Mouse (Mus musculus): ENCODE measurements around the gene Fam92a. TPM values are rescaled to one million over a fixed set of nuclear protein-coding genes. Genes with fewer than 3 reads are reported as not detected.
"Not testable (repeated sequence)": the region's sequence is repeated elsewhere in the genome, so short reads cannot be mapped to it uniquely, and the experiment has no call there.

The Fam92a gene
- 10 to 100 TPM; 65.8 to 71.0 TPM for total RNA-seq (2021)
- long read RNA-seq, partial matches to known transcripts: 3 of 11 reads
- long read RNA-seq, other reads (novel, unspliced or antisense): 7 of 11 reads

GRCm38 (mm10) chr4:12171318-12172091 lies at the start of gene Fam92a:
Fam92a (minus strand) TSS chr4:12172015.
- peak; percentile 49 to 63 for DNase-seq (ENCODE audit: low spot score in 2 of 2)

DNA sequence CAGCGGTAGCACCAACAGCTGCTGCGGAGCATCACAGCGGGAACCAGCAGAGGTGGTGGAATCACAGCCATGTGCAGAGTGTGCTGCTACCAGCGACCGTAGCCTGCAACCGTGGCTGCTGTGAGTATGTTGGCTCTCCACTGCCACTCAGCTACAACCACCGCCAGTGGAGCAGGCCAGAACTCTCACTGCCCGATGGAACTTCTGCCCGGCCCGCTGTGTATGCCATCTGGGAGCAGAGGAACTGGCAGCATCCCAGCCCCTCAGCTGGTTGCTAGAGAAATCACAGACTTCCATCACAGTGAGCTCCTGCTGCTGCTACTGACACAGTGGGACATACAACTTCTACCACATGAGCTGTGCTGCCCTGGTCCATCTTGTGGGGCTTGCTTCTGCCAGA lies 7.2 kb upstream of the Fam92a start:
- peak; percentile 59 to 77 for DNase-seq (ENCODE audit: low spot score in 2 of 2)

DNA sequence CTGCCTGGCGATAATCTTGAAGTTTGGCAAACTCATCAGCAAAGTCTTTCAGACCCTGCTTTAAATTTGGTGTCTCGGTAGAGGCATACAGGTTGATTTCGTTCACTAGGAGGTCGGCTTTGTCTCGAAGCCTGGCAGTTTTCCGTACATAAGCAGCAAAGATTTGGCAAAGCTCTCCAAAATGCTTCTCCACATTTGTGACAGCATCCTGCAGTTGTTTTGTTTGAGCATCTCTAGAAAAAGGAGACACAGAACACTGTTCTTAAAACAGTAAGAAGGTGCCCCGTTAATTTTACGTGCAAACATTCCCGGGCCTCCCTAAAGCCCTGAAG lies 863 bp downstream of the Fam92a start:
- peak in 1 of 2 experiments; percentile 44 for DNase-seq (ENCODE audit: low spot score in 2 of 2)

GRCm38 (mm10) chr4:12147660-12148059 lies 24.2 kb downstream of the Fam92a start:
- no peak for DNase-seq (ENCODE audit: low spot score in 2 of 2)

DNA sequence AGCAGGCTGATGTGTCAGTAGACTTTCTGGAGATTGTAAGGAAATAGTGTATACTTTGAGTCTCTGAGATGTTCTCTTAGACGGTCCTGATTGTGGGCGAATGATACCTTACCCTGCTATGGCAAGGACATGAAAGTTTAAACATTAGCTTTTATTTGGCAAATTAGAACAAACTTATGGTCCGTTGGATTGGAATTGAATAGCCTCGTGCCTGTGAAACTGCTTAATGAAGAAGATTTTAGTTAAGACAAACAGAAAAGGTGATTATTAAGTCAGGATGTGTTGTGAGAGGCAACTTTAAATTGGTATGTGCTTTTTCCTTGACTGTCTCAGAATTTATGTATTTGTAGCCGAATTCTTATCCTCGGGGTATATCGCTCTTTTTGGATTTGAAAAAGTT lies 30.3 kb downstream of the Fam92a start:
- not testable (repeated sequence) for DNase-seq (ENCODE audit: low spot score in 2 of 2)

GRCm38 (mm10) chr4:12140592-12141062 lies 31.2 kb downstream of the Fam92a start:
- DNase-seq (ENCODE audit: low spot score in 2 of 2): peak in 1 of 2 experiments; percentile 12

DNA sequence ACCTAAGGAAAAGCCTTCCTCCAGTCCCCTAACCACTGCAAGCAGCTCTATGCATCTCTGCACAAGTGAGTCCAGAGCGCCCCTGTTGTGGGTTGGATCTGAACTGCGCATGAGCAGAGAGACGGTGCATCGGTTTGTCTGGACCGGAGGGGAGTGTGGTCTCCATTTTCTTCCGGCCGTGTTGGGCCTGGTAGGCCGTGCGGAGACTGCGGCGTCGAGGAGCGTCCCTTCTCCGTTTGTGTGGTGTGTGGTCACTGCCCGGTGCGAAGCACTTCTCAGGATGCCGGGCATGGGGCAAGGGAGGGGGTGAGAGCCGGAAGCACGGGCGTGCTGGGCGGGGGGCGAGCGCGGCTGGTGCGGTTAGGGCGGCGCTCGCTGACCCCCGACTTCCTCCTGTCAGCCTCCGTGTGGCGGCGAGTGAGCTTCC lies 31.7 kb downstream of the Fam92a start, which contains the start of gene Rbm12b1:
Gene Rbm12b1 (plus strand): TSS at position 124 of the 427 bp plus-strand sequence.
- peak; percentile 82 to 89 for DNase-seq (ENCODE audit: low spot score in 2 of 2)

Other genes starting within 250 kb of the Fam92a start
- not detected for gene Gm10604, start 190.8 kb downstream of the Fam92a start, total RNA-seq (2021)
- 10 to 100 TPM; 19.4 to 21.7 TPM for gene Rbm12b2, start 82.6 kb downstream of the Fam92a start, total RNA-seq (2021)
- gene Rbm12b1, start 31.8 kb downstream of the Fam92a start, total RNA-seq (2021): 10 to 100 TPM; 19.0 to 25.8 TPM